Mouse (Mus musculus) hindbrain, embryonic 12.5 days (tissue): ENCODE data around the gene Dmbx1. TPM values are rescaled to one million over a fixed set of nuclear protein-coding genes. Genes with fewer than 3 reads are reported as not detected.

Source experiments
- ATAC-seq: fragments of 200-750 bp; cut with Nextera tagmentation; 2 replicates; pipeline ENCODE4 v1.8.0; 2017; ENCODE audit warnings: moderate TSS enrichment; ENCODE audit not compliant: low FRiP score
- H3K27ac ChIP-seq: fragments of 300-500 bp; sonication (generic); 2 replicates; pipeline ENCODE4 v1.5.1; 2016; ENCODE audit warnings: mild to moderate bottlenecking
- H3K27me3 ChIP-seq: fragments of 300-500 bp; sonication (generic); 2 replicates; pipeline ENCODE4 v1.6.1; 2016; ENCODE audit warnings: mild to moderate bottlenecking
- H3K36me3 ChIP-seq: fragments of 300-500 bp; sonication (generic); 2 replicates; pipeline ENCODE4 v1.6.1; 2016; ENCODE audit warnings: mild to moderate bottlenecking
- H3K4me1 ChIP-seq: fragments of 300-500 bp; sonication (generic); 2 replicates; pipeline ENCODE4 v1.6.1; 2016
- H3K4me2 ChIP-seq: fragments of 300-500 bp; sonication (generic); replicated peaks from 2 replicates; pipeline ENCODE4 v1.6.1; 2016; ENCODE audit warnings: mild to moderate bottlenecking
- H3K4me3 ChIP-seq: fragments of 300-500 bp; sonication (generic); 2 replicates; pipeline ENCODE4 v1.5.1; 2016; ENCODE audit warnings: mild to moderate bottlenecking
- H3K9ac ChIP-seq: fragments of 300-500 bp; sonication (generic); 2 replicates; pipeline ENCODE4 v1.6.1; 2016; ENCODE audit warnings: mild to moderate bottlenecking, moderate library complexity
- H3K9me3 ChIP-seq: fragments of 300-500 bp; sonication (generic); replicated peaks from 2 replicates; pipeline ENCODE4 v1.6.1; 2016; ENCODE audit warnings: mild to moderate bottlenecking
- WGBS: fragments of 180-500 bp; shearing (Covaris S2); methylation state at CpG from one replicate; pipeline ENCODE4 v1.1.7; 2016; 5-methylcytosine and 5-hydroxymethylcytosine counted together
- polyA plus RNA-seq: library from polyadenylated mRNA; unstranded; fragments of >200 nt; fragmentation: Nextera tagmentation; extraction: Ambion mirVana; gene quantifications from 2 replicates; pipeline ENCODE4 v1.2.1, GENCODE M21; 2016

Gene Dmbx1
- polyA plus RNA-seq, 1 experiment from 2014 or later = 14.7 TPM

GRCm38 (mm10) chr4:115962671-115963412 lies 23.1 kb upstream of the Dmbx1 start:
- under 1% methylated on average over 76 of the region's 79 CpGs for WGBS
- peak overlapping the region; percentile 48 for H3K4me3 ChIP-seq
- H3K4me1 ChIP-seq = peaks cover 39% of the 10 kb centered on the region
- peak overlapping the region; percentile 64 for H3K9ac ChIP-seq
- H3K27me3 ChIP-seq = peaks cover 92% of the 10 kb centered on the region
- H3K27ac ChIP-seq = no peak overlapping the region
- peak; percentile 62 for ATAC-seq
- H3K9me3 ChIP-seq = no peaks in the 10 kb centered on the region
- H3K36me3 ChIP-seq = no peaks in the 10 kb centered on the region
- peak overlapping the region; percentile 84 for H3K4me2 ChIP-seq

GRCm38 (mm10) chr4:115961991-115962390 lies 22.3 kb upstream of the Dmbx1 start:
- no peaks in the 10 kb centered on the region for H3K36me3 ChIP-seq
- H3K27ac ChIP-seq = no peak overlapping the region
- H3K9me3 ChIP-seq = no peaks in the 10 kb centered on the region
- H3K4me2 ChIP-seq = no peak overlapping the region
- peaks cover 32% of the 10 kb centered on the region for H3K4me1 ChIP-seq
- no peak for ATAC-seq
- H3K4me3 ChIP-seq = no peak overlapping the region
- 7% methylated on average over 7 of the region's 7 CpGs for WGBS
- H3K9ac ChIP-seq = no peak overlapping the region
- H3K27me3 ChIP-seq = peaks cover 92% of the 10 kb centered on the region

GRCm38 (mm10) chr4:115959546-115959945 lies 19.8 kb upstream of the Dmbx1 start:
- no peak overlapping the region for H3K27ac ChIP-seq
- no peak overlapping the region for H3K4me3 ChIP-seq
- no peak overlapping the region for H3K9ac ChIP-seq
- H3K4me2 ChIP-seq = no peak overlapping the region
- H3K4me1 ChIP-seq = peaks cover 36% of the 10 kb centered on the region
- ATAC-seq = no peak
- peaks cover 92% of the 10 kb centered on the region for H3K27me3 ChIP-seq
- H3K9me3 ChIP-seq = no peaks in the 10 kb centered on the region
- no peaks in the 10 kb centered on the region for H3K36me3 ChIP-seq

- no peaks in the 10 kb centered on the region for H3K9me3 ChIP-seq
- H3K27me3 ChIP-seq = peaks cover 95% of the 10 kb centered on the region
- 5% methylated on average over 3 of the region's 3 CpGs for WGBS
- ATAC-seq = no peak; the same call in 1 of the 2 replicates
- no peak overlapping the region for H3K27ac ChIP-seq
- no peaks in the 10 kb centered on the region for H3K36me3 ChIP-seq
- H3K4me1 ChIP-seq = peaks cover 20% of the 10 kb centered on the region
- peak overlapping the region; percentile 41; the same call in 1 of the 2 replicates for H3K9ac ChIP-seq
- H3K4me3 ChIP-seq = peak overlapping the region; percentile 9; the same call in 1 of the 2 replicates
- H3K4me2 ChIP-seq = peak overlapping the region; percentile 46
Measured at GRCm38 (mm10) chr4:115955494-115955775, 15.7 kb upstream of the Dmbx1 start.

GRCm38 (mm10) chr4:115954656-115955493 lies 15.1 kb upstream of the Dmbx1 start:
- H3K4me1 ChIP-seq = peaks cover 20% of the 10 kb centered on the region
- peak; percentile 57 for ATAC-seq
- no peak overlapping the region for H3K27ac ChIP-seq
- 2% methylated on average over 19 of the region's 19 CpGs for WGBS
- peak overlapping the region; percentile 41; the same call in 1 of the 2 replicates for H3K9ac ChIP-seq
- no peaks in the 10 kb centered on the region for H3K9me3 ChIP-seq
- peak overlapping the region; percentile 46 for H3K4me2 ChIP-seq
- H3K27me3 ChIP-seq = peaks cover 96% of the 10 kb centered on the region
- peak overlapping the region; percentile 9; the same call in 1 of the 2 replicates for H3K4me3 ChIP-seq
- no peaks in the 10 kb centered on the region for H3K36me3 ChIP-seq

GRCm38 (mm10) chr4:115953559-115953958 lies 13.8 kb upstream of the Dmbx1 start:
- Histone ChIP-seq H3K36me3 (no peaks in the 10 kb centered on the region), H3K4me3 (no peak overlapping the region), H3K4me2 (no peak overlapping the region), H3K27ac (no peak overlapping the region), H3K27me3 (peaks cover 95% of the 10 kb centered on the region), H3K9ac (no peak overlapping the region), H3K4me1 (peaks cover 15% of the 10 kb centered on the region), H3K9me3 (no peaks in the 10 kb centered on the region)
- no peak for ATAC-seq
- 24% methylated on average over 5 of the region's 5 CpGs for WGBS

- no peaks in the 10 kb centered on the region for H3K9me3 ChIP-seq
- no peak overlapping the region for H3K4me3 ChIP-seq
- H3K4me2 ChIP-seq = no peak overlapping the region
- no peaks in the 10 kb centered on the region for H3K36me3 ChIP-seq
- WGBS = 10% methylated on average over 6 of the region's 6 CpGs
- peaks cover 15% of the 10 kb centered on the region for H3K4me1 ChIP-seq
- H3K9ac ChIP-seq = no peak overlapping the region
- no peak for ATAC-seq
- H3K27ac ChIP-seq = no peak overlapping the region
- peaks cover 96% of the 10 kb centered on the region for H3K27me3 ChIP-seq
Measured at GRCm38 (mm10) chr4:115952758-115953157, 13.0 kb upstream of the Dmbx1 start.

GRCm38 (mm10) chr4:115943669-115944314 lies 4.1 kb upstream of the Dmbx1 start:
- Histone ChIP-seq H3K4me1 (peaks cover 15% of the 10 kb centered on the region), H3K27ac (no peak overlapping the region), H3K4me3 (peak overlapping the region; percentile 27), H3K9ac (no peak overlapping the region), H3K27me3 (peaks cover 94% of the 10 kb centered on the region), H3K4me2 (peak overlapping the region; percentile 53), H3K9me3 (no peaks in the 10 kb centered on the region), H3K36me3 (no peaks in the 10 kb centered on the region)
- WGBS = under 1% methylated on average over 36 of the region's 41 CpGs
- ATAC-seq = peak; percentile 76

GRCm38 (mm10) chr4:115941242-115941820 lies 1.6 kb upstream of the Dmbx1 start:
- 5% methylated on average over 9 of the region's 9 CpGs for WGBS
- H3K9me3 ChIP-seq = no peaks in the 10 kb centered on the region
- no peak overlapping the region for H3K27ac ChIP-seq
- no peak overlapping the region for H3K4me3 ChIP-seq
- peaks cover 20% of the 10 kb centered on the region for H3K4me1 ChIP-seq
- ATAC-seq = no peak
- H3K36me3 ChIP-seq = no peaks in the 10 kb centered on the region
- H3K27me3 ChIP-seq = peaks cover 98% of the 10 kb centered on the region
- H3K4me2 ChIP-seq = no peak overlapping the region
- H3K9ac ChIP-seq = no peak overlapping the region

- Histone ChIP-seq H3K9ac (no peak overlapping the region), H3K27me3 (peaks cover 98% of the 10 kb centered on the region), H3K9me3 (no peaks in the 10 kb centered on the region), H3K27ac (no peak overlapping the region), H3K4me2 (no peak overlapping the region), H3K36me3 (no peaks in the 10 kb centered on the region), H3K4me3 (no peak overlapping the region), H3K4me1 (peaks cover 26% of the 10 kb centered on the region)
- no peak for ATAC-seq
- WGBS = 3% methylated on average over 3 of the region's 3 CpGs
Measured at GRCm38 (mm10) chr4:115940681-115941080, 955 bp upstream of the Dmbx1 start.

GRCm38 (mm10) chr4:115938276-115939160 lies 1.2 kb downstream of the Dmbx1 start:
- H3K9ac ChIP-seq = no peak overlapping the region
- no peaks in the 10 kb centered on the region for H3K36me3 ChIP-seq

More at GRCm38 (mm10) chr4:115938276-115939160, 1.2 kb downstream of the Dmbx1 start:
- H3K27me3 ChIP-seq = peaks cover 98% of the 10 kb centered on the region
- peak overlapping the region; percentile 35 for H3K4me3 ChIP-seq
- 2% methylated on average over 37 of the region's 37 CpGs for WGBS
- peak overlapping the region; percentile 62 for H3K4me2 ChIP-seq
- H3K4me1 ChIP-seq = peaks cover 20% of the 10 kb centered on the region
- H3K27ac ChIP-seq = no peak overlapping the region
- H3K9me3 ChIP-seq = no peaks in the 10 kb centered on the region
- no peak for ATAC-seq
